Comparison of ENCODE assay signal across 10 mouse cellular contexts in the genomic region with DNA sequence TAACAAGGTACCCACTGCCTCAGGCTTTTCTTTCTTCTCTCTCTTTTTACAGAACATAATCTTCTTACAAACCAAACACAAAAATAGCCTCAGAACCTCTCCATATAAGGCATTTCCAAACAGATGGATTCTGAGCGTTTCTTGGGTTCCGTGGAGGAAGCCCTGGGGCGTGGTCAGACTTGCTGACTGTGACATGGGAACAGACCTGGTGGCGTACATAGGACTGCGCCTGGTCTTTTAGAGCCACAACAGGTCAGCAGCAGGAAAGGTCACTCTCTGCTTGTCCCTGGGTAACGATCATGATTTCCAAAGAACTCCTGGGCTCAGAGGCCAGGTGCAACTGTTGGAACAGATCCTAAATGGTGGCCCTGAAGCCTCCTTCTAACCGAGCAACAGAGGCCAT. TPM values are rescaled to one million over a fixed set of nuclear protein-coding genes. Genes with fewer than 3 reads are reported as not detected.
DNase-seq lines count a peak whose midpoint lies in the region; ATAC-seq and TF ChIP-seq lines count a peak whose summit lies in the region.
"Had no signal": no experiment of that assay in that cellular context is flagged by ENCODE, and none has a peak within 500 bp of the region (broad histone marks: within the 10 kb centered on the region; RNA-seq: fewer than 3 reads in every experiment).

No protein-coding gene starts in this region.

- H3K4me1 ChIP-seq in forebrain, postnatal 0 days (ENCODE audit: insufficient read depth), result peaks cover 19% of the 10 kb centered on the region
- H3K4me1 ChIP-seq in forebrain, embryonic 14.5 days (ENCODE audit: control insufficient read depth, insufficient read depth, low read length), result peaks cover 29% of the 10 kb centered on the region
- H3K4me1 ChIP-seq in hindbrain, embryonic 15.5 days (replicated peaks), result peaks cover 73% of the 10 kb centered on the region
- H3K4me1 ChIP-seq in neural tube, embryonic 15.5 days, result peaks cover 54% of the 10 kb centered on the region

- WGBS in forebrain, postnatal 0 days, result 53% methylated on average over 7 of the region's 7 CpGs
- 72% methylated on average over 7 of the region's 7 CpGs for WGBS in forebrain, embryonic 14.5 days
- WGBS in hindbrain, embryonic 15.5 days, result 77% methylated on average over 7 of the region's 7 CpGs
- WGBS in neural tube, embryonic 15.5 days, result 84% methylated on average over 7 of the region's 7 CpGs

- no peak overlapping the region for H3K9ac ChIP-seq in forebrain, postnatal 0 days
- no peak overlapping the region for H3K9ac ChIP-seq in forebrain, embryonic 14.5 days (ENCODE audit: low read length)
- no peak overlapping the region for H3K9ac ChIP-seq in hindbrain, embryonic 15.5 days
- H3K9ac ChIP-seq in neural tube, embryonic 15.5 days (replicated peaks), result no peak overlapping the region

- H3K27ac ChIP-seq in forebrain, postnatal 0 days (ENCODE audit: low read depth, low read length), result 0 out of 2 replicates have a peak overlapping the region, but pooled peaks have one; percentile 45
- no peak overlapping the region for H3K27ac ChIP-seq in forebrain, embryonic 14.5 days (ENCODE audit: low read depth, low read length)
- peak overlapping the region; percentile 16; the same call in 1 of the 2 replicates for H3K27ac ChIP-seq in layer of hippocampus, adult 2 months
- H3K27ac ChIP-seq in hindbrain, embryonic 15.5 days (replicated peaks), result peak overlapping the region; percentile 3; the same call in 1 of the 2 replicates
- no peak overlapping the region for H3K27ac ChIP-seq in neural tube, embryonic 15.5 days (replicated peaks)

- no peak for TF ChIP-seq CTCF in forebrain, postnatal 0 days (IDR thresholded peaks at IDR 0.05; ENCODE audit: low read depth)
- TF ChIP-seq CTCF in layer of hippocampus, adult 2 months (conservative IDR thresholded peaks at IDR 0.05), result no peak

- DNase-seq in forebrain, postnatal 0 days, result no peak
- no peak for DNase-seq in forebrain, embryonic 14.5 days (ENCODE audit: low spot score)
- no peak for DNase-seq in layer of hippocampus, adult 2 months (ENCODE audit: low spot score in 2 of 2)
- DNase-seq in layer of hippocampus, adult 8-10 months (ENCODE audit: low spot score in 2 of 2), result no peak
- DNase-seq in brain, adult 2 months (ENCODE audit: low read depth, low spot score), result peak; percentile 89
- no peak for DNase-seq in spleen, postnatal 36 days (ENCODE audit: low spot score in 2 of 2)
- DNase-seq: gastrocnemius, postnatal 25 days; kidney, adult 11 months had no signal

- no peak overlapping the region for H3K4me2 ChIP-seq in forebrain, postnatal 0 days (ENCODE audit: low read depth)
- H3K4me2 ChIP-seq in forebrain, embryonic 14.5 days (ENCODE audit: low read length), result no peak overlapping the region
- H3K4me2 ChIP-seq in hindbrain, embryonic 15.5 days, result no peak overlapping the region
- no peak overlapping the region for H3K4me2 ChIP-seq in neural tube, embryonic 15.5 days

- no peaks in the 10 kb centered on the region for H3K27me3 ChIP-seq in forebrain, postnatal 0 days (ENCODE audit: insufficient read depth, low read length)
- no peaks in the 10 kb centered on the region for H3K27me3 ChIP-seq in forebrain, embryonic 14.5 days (replicated peaks; ENCODE audit: control insufficient read depth, insufficient read depth, low read length)
- no peaks in the 10 kb centered on the region for H3K27me3 ChIP-seq in hindbrain, embryonic 15.5 days
- no peaks in the 10 kb centered on the region for H3K27me3 ChIP-seq in neural tube, embryonic 15.5 days (replicated peaks)

- H3K9me3 ChIP-seq in forebrain, postnatal 0 days (ENCODE audit: low read length), result no peaks in the 10 kb centered on the region
- no peaks in the 10 kb centered on the region for H3K9me3 ChIP-seq in forebrain, embryonic 14.5 days (replicated peaks; ENCODE audit: control insufficient read depth, low read length)
- no peaks in the 10 kb centered on the region for H3K9me3 ChIP-seq in hindbrain, embryonic 15.5 days
- H3K9me3 ChIP-seq in neural tube, embryonic 15.5 days (replicated peaks), result no peaks in the 10 kb centered on the region

- H3K36me3 ChIP-seq in forebrain, postnatal 0 days (ENCODE audit: insufficient read depth), result peaks cover 19% of the 10 kb centered on the region; the same call in 1 of the 2 replicates
- H3K36me3 ChIP-seq in forebrain, embryonic 14.5 days (ENCODE audit: control insufficient read depth, insufficient read depth, low read length), result peaks cover 24% of the 10 kb centered on the region
- H3K36me3 ChIP-seq in hindbrain, embryonic 15.5 days, result peaks cover 14% of the 10 kb centered on the region
- peaks cover 22% of the 10 kb centered on the region for H3K36me3 ChIP-seq in neural tube, embryonic 15.5 days

- 0 out of 2 replicates have a peak, but pooled peaks have one; percentile 25 for ATAC-seq in forebrain, postnatal 0 days
- no peak for ATAC-seq in forebrain, embryonic 14.5 days
- no peak for ATAC-seq in hindbrain, embryonic 15.5 days (ENCODE audit: low FRiP score, low read depth)
- ATAC-seq in neural tube, embryonic 15.5 days (ENCODE audit: low FRiP score), result no peak

- H3K4me3 ChIP-seq in forebrain, postnatal 0 days (ENCODE audit: low read depth, low read length), result no peak overlapping the region
- H3K4me3 ChIP-seq in forebrain, embryonic 14.5 days (ENCODE audit: low read depth, low read length), result no peak overlapping the region
- no peak overlapping the region for H3K4me3 ChIP-seq in layer of hippocampus, adult 2 months
- H3K4me3 ChIP-seq in hindbrain, embryonic 15.5 days, result no peak overlapping the region
- no peak overlapping the region for H3K4me3 ChIP-seq in neural tube, embryonic 15.5 days (replicated peaks)

RNA-seq across cellular contexts. Expression of a gene that starts 31.0 kb away (rescaled TPM):
- 589 and 781 TPM in 2 replicates for total RNA-seq in forebrain, postnatal 0 days (2014; rRNA removed)
- 1,169 and 2,082 TPM in 2 replicates for polyA plus RNA-seq in forebrain, postnatal 0 days (2015; fragmentation: Nextera tagmentation; extraction: Ambion mirVana)
- polyA plus RNA-seq in forebrain, embryonic 14.5 days (2014; fragmentation: Nextera tagmentation; extraction: Ambion mirVana), result 1,380 and 2,008 TPM in 2 replicates
- total RNA-seq in layer of hippocampus, adult 2 months (2021), result 100 to 1,000 TPM; 709 to 737 TPM
- 100 to 1,000 TPM; 617 to 716 (median 673) TPM for total RNA-seq in layer of hippocampus, adult 8-10 months (2022)
- 2,014 and 2,064 TPM in 2 replicates for polyA plus RNA-seq in hindbrain, embryonic 15.5 days (2015; fragmentation: Nextera tagmentation; extraction: Ambion mirVana)
- polyA plus RNA-seq in neural tube, embryonic 15.5 days (2015; fragmentation: Nextera tagmentation; extraction: Ambion mirVana), result 1,470 and 1,697 TPM in 2 replicates

Comparison
In these comparisons a context has a peak if more than half of its experiments do, and no peak if none do; other contexts are left out.
1. H3K27ac ChIP-seq: peak in forebrain, postnatal 0 days (single experiment), layer of hippocampus, adult 2 months (single experiment) and hindbrain, embryonic 15.5 days (single experiment); none in forebrain, embryonic 14.5 days (single experiment) and neural tube, embryonic 15.5 days (single experiment).